Mouse (Mus musculus): ENCODE measurements around the gene Syvn1.

Syvn1 gene

DNA sequence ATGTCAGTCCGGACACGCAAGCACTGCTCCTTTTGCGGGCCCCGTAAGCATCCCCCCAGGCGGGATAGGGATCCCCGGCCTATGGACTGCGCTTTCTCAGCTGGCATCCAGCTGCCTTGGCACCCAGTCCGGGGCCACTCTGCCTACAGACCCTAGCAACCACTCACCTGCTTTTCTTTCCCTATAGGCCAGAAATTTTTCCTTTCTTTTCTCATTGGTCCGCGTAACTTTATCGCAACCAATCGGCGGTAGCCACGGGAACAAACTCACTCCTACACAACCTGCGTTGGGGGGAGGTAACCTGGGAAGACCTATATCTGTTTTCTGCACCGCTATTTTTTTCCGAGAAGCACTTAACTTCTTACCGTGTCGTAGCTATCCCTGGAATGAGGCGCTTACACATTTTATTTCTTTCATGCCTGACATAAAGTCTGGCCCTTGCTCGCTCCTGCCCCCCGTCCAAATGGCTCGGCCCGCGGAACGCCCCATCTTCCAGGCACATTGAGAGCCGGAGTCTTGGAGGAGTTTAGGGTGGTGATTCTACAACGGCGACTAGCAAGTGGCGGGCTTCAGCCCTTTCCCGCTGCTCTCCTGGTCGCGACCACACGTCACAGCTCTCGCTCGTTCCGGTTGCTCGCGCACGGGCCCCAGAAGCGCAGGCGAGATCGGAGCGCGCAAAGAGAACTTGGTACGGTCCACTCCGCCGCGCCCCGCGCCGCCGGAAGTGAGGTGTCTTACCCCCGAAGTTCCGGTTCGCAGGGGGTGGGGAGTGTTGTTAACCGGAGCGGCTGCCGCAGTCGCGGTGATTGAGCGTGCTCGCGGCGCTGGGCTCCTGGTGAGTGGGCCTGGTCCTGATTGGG, at the start of gene Syvn1:
Gene Syvn1 (plus strand): TSS at position 283 of the 860 bp plus-strand sequence.
- peak; percentile 88 for DNase-seq

DNA sequence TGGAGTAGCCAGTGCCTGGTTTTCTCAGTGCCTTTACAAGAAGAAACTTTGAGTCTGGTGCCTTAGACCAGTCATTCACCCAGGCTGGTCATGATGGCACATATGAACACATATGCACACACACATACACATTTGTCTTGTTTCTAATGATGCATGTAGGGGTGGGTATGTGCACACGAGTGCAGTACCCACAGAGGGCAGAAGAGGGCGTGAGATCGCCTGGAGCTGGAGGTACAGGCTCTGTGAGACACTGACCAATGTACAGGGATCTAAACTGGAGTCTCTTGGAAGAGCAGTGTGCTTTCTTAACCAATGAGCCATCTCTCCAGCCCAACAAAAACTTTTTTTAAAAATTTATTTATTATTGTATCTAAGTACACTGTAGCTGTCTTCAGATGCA, 48.2 kb upstream of the Syvn1 start:
- DNase-seq: no peak

DNA sequence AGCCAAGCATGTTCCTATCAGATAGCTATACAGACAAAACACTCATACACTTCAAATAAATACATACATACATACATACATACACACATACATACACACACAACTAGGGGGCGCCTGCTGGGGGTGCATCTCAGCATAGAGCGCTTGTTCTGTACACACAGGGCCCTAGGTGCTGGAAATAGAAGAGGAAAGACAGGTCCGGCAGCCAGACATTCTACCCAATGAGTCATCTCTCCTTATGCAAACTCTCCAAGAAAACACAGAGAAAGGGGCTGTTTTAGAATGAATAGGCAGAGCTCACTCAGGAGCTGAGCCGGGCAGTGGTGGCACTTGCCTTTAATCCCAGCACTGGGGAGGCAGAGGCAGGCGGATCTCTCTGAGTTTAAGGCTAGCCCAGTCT, 46.4 kb upstream of the Syvn1 start:
- DNase-seq: no peak

DNA sequence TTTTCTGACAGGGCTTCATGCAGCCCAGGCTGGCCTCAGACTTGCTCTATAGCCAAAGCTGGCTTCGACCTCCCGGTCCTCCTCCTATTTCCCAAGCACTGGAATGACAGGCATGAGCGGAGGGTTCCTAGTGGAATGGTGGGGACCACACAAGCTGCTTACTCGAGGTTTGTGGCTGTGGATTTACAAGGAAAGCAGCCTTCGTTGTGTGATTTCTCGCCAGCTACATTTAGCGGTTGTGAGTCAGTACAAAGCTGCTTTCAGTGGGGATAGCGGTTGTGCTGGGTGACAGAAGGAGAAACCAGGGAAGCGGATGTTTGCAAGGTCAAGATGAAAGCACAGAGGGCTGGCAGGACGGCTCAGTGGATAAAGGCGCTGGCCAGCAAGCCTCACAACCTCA, 40.8 kb upstream of the Syvn1 start:
- no peak for DNase-seq

DNA sequence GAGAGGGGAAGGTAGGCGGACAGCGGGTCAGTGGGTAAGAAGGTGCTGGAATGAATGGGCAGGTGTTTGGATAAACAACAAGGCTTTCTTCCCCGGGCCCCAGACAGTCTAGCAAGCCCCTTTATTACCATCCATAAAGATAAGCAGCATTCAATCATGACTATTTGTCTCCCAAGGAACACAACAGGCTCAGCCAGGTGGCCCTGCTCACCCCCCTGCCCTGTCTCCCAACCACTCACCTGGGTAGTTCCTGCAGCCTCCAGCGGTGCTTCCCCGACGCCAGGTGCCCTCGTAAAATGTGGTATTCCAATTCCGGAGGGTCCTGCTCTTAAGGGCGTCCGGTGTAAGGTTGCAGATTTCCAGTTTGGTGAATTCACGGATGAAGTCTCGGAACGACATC, 39.4 kb upstream of the Syvn1 start:
- no peak for DNase-seq

DNA sequence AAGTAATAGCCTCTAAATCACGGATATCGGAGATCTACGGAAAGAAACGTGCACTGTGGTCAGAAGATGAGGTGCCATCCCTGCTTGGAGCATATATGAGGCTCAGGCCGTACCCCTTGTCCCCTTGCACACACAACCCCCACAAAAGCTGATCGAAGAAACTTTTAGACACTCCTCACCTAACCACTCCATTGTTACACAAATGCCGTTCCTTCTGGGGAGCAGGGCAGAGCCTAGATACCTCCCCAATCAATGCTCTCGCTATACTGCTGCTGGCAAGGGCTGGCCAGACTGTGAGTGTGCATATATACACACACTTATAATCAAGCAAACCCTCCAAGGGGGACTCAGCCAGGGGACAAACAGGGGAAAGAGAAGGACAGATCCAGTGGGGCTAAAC, 37.2 kb upstream of the Syvn1 start:
- DNase-seq: no peak

DNA sequence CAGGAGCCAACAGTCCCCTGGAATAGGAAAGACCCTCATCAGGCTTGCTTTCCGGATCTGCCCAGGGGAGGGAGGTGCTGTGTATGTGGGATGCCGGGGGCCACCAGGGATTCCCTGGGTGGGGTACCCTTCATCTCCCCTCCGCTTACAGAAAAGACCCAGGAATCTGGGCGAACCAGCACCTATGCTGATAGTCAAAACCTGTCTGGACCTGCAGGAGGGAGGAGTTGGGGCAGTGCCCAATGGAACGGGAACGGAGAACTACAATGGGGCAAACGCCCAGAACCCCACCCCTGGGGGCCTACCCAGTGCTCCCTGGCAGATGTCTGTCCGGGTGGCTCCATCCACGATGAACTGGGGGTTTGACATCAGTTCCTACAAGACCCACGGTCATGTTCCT, 32.7 kb upstream of the Syvn1 start:
- no peak for DNase-seq

DNA sequence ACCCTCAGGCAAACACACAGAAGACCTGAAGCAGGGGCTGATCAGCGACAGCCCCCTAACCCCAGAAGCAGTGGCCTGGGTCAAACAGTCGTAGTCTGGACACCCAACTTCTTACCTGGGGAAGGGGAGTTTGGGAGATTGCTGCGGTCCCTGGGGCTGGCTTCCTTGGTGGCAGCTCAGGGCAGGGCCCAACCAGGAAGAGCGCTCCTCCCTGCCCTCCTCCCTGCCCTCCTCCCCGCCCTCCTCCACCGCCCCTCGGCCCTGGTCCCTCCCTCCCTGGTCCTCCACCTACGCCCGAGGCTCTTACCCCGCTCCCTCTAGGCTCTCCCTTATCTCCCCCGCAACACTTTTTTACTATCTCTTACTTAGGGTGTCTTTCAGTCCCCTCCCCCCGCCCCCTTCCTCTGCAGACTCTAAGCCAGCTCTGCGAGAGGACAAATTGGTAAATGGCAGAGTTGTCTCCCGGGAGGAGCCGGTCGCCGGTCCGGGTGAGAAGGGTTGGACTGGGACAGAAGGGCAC, 31.3 kb upstream of the Syvn1 start:
- DNase-seq: peak; percentile 60

DNA sequence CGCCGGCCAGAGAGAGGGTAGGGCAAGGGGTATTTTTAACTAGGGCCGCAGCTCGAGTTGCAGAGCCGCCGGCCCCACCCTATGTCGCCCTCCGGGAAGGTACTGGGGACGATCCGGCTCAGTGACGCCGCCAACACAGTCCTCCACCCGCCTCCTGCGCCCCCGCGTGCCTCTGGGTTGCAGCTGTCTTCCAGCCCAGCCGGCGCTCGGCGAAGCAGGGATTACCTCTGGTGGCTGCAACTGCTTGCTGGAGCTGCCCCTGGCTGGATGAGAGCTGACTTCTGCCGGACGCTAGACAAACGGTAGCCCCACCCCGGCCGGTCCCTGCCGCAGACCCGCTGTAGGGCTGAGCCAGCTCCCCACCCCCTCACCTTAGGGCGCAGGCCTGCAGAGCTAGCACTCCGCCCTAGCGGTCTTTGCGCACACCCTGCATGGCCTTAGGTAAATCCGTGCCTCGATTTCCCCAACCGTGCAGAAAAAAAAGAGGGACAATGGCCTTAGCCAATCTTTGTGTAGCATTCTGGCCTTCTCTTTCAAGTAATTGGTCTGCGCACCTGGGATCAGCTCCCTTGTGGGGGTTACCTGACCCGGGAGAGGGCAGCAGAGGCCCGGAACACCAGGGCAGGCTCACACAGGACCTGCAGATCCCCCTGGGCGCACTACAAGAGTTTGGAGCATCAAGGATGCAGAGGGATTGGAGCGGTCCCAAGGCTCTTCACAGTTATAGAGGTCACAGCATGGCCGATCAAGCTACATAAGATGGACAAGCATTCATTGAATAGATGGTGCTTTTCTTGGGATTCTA, 30.7 kb upstream of the Syvn1 start, which contains the start of gene Capn1:
Gene Capn1 (minus strand): TSS at position 387 of the 805 bp plus-strand sequence.
- DNase-seq: peak; percentile 77

DNA sequence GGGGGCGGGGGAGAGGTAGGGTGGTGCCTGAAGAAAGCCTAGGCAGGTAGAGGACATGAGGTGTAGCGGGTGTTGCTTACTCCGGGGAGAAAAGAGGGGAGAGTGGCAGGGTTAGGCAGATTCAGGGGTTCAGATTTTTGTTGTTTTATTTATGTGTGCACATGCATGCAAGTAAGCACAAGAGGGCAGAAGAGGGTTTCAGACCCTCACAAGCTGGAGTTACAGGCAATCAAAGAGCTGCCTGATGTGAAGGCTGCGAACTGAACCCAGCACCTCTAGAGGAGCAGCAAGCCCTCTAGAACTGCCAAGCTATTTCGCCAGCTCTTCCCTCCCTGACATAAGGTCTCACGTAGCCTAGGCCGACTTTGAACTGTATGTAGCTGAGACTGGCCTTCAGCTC, 29.8 kb upstream of the Syvn1 start:
- no peak for DNase-seq

DNA sequence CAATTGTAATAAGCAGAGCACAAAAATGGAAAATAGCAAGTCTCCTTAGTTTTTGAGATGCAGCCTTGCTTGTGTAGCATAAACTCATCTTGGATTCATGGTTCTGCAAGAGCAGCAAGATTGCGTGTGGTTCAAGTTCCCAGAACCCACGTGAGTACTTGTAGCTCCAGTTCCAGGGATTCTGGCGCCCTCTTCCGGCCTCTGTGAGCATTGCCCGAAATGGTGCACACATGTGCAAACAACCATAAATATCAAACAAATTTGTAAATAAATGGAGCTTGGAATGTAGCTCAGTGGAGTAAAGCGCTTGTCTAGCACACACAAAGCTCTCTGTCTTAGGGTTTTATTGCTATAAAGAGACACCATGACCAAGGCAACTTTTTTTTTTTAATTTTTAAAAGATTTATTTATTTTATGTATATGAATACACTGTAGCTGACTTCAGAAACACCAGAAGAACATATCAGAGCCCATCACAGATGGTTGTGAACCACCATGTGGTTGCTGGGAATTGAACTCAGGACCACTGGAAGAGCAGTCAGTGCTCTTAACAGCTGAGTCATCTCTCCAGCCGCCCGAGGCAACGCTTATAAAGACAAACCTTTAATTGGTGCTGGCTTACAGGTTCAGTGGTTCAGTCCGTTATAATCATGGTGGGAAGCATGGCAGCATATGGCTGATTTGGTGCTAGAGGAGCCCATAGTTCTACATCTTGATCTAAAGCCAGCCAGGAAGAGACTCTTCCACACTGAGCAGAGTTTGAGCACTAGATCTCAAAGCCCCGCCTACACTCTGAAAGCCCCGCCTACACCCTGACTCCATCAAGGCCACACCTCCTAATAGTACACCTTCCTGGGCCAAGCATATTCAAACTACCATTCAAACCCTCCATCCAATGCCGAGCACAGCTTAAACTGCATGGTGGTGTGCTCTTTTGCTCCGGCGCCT, 28.0 kb upstream of the Syvn1 start:
- DNase-seq: peak; percentile 94

DNA sequence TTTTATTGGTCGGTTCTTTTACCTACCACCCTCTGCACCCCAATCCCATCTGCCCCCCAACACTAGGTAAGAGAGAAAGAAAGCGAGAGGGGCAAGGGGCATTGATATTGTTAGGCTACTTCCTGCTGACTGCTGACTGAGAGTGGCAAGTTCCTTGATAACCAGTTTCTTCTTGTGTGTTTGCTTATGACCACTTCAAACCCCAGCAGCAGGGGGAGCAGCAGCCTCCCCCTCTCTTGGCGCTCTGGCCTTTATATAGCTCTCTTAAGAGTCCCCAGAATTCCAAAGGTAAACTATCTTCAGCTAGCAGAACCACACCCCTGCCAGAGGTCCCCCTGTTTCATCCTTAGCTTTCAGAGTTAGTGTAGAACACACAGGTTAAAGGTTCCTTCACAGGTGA, 26.1 kb upstream of the Syvn1 start:
- DNase-seq: no peak

DNA sequence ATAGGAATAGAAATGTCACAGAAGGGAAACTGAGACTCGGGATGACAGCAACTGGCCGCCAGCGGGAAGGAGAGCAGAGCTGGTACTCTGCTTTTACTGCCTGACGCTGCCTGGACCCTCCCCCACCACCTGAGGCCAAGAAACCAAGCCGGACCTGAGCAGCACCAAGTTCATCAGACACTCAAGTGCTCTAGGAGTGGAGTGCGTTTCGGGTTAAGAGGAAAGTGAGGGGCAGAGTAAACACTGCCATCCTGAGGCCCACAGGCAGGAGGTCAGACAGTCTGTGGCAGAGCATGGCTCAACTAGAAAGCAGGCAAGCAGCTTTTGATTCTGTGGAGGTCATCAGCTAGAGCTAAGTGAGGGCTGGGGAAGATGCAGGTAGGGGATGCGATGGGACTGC, 23.3 kb upstream of the Syvn1 start:
- no peak for DNase-seq

DNA sequence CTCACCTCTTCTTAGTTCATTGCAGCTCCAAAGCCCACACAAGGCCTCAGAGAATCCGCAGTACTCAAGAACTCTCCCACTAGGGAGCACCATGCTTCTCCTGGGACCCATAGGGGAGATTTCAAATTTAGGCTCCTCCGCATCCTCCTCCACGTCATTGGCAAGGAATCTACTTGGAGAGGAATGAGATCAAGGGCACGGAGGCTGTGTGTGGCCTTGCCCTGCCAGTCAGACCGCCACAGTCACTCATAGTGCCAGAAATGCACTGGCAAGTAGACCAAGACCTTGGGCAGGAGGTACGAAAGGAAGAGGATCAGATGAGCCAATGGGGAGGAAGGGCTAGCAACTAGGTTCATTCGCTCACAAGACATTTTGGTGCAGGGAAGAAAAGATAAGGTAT, 22.4 kb upstream of the Syvn1 start:
- DNase-seq: no peak

DNA sequence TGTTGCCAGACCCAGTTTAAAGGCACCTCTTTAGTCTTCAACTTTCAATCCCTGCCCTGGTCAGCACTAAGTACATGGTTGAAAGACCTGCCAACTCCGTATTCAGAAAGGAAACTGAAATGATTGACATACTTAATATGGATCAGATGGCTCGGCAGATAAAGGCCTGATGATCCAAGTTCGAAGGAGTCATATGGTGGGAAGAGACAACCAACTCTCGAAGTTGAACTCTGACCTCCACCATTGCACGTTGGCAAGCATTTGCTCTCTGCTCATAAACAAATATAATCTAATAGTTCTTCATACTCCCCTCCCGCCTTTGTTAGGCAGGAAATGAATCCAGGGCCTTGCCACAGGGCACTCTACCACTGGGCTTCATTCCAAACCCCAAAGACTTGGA, 17.4 kb upstream of the Syvn1 start:
- DNase-seq: peak; percentile 23

DNA sequence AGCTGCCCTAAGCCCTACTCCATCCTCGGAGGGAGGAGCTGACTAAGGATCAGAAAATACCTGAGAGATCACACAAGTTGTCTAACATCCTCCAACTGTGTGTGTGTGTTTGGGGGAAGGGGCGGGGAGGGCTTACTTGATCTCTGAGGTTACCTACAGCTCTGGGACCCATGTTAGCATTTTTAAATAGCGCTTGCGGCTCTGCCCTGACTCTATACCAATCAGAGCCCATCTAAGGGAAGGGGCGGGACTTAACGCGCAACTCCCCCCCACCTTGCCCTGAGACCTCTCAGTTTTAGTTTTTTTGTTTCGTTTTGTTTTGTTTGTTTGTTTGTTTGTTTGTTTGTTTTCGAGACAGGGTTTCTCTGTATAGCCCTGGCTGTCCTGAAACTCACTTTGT, 16.9 kb upstream of the Syvn1 start:
- DNase-seq: no peak

DNA sequence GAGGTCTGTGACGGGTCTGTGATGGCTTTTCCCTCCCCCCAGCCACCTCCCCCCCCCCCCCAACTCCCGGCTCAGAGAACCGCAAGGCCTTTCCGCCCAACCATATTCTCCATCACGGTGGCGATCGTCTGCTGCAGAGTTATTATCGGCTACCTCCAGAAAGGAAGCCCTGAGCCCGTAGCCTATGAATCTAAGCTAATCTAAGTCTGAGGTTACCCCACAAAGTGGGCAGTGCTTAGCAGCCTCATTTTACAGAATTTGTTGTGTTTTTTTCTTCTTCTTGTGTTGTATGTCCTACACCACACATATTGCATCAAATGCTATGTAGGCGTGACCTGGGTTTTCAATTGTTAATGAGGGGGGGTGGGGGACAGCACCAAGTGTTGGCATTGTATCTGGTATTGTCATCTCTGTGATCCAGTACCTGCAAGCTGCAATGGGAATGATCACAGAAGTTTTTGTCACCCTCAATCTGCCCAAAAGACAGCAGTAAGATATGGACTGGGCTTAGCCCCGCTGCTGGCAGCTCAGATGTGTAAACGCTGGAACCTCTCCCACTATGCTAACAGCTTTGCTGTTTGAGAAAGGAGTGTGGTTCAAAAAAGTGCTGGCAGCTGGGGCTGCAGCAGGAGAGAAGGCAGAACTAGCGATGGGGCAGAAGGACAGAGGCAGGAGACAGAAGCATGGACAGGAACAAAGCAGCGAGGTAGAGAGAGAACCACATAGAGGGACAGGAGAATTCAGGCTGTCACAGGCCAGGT, 15.7 kb upstream of the Syvn1 start:
- no peak for DNase-seq

DNA sequence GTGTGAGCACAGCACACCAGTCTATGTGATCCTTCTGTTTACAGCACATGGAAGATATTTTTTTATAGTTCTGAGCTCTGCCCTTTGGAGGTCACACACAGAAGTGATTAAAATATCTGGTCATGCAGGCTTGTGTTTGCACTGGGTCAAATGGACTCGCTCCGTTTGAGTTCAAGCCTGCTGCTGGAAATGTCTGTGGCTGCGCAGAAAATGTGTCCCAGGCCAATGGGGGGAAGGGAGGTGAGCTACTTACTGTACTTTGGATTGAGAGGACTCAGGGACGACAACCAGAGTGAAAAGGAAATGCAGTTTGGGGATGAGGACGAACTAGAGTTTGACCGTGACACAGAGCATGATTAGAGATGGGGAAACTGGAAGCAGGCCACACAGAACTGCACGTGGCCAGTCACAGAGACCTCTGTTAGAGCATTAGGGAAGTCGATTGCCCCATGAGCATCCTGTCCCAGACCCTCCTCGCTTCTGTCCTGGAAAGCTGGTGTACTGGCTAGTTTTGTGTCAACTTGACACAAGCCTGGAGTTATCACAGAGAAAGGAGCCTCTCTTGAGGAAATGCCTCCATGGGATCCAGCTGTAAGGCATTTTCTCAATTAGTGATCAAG, 10.3 kb upstream of the Syvn1 start:
- DNase-seq: no peak

DNA sequence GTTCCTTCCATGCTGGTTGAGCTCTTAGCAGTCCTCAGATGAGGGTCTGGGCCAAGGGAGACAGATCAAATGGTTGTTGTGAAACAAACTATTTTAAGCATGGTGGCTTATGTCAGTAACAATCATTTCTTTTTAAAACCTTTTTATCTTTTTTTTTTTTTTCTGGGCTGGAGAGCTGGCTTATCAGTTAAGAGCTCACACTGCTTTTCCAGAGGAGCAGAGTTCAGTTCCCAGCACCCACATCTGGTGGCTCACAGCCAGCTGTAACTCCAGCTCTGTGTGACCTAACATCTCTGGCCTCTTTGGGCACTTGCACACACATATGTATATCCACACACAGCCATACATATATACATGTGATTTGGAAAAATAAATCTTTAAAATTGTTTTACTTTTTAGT, 8.7 kb upstream of the Syvn1 start:
- DNase-seq: no peak

DNA sequence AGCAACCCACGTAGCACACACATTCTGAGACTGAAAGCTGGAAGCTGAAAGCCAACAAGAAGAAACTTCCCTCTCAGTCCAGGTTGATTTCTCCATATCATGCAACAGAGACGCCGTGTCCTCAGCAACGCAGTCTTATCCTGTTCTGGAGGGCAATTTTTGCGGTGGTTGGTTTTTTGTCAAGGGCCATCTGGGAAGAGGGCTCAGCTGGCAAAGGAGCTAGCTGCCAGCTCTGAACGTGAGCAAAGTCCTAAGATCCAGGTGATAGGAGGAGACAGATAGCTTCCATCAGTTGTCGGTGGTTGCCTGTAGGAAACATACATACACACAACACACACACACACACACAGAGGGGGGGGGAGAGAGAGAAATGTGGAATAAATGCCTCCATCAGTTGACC, 8.1 kb upstream of the Syvn1 start:
- DNase-seq: no peak

DNA sequence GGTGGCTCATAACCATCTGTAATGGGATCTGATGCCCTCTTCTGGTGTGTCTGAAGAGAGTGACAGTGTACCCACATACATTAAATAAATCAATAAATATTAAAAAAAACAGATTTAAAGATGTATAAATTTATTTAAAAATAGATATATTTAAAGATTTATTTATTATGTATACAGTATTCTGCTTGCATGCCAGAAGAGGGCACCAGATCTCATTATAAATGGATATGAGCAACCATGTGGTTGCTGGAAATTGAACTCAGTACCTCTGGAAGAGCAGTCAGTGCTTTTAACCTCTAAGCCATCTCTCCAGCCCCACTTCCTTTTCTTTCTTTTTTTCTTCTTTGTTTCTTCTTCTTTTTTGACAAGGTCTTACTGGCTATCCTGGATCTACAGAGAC, 6.4 kb upstream of the Syvn1 start:
- DNase-seq: no peak

DNA sequence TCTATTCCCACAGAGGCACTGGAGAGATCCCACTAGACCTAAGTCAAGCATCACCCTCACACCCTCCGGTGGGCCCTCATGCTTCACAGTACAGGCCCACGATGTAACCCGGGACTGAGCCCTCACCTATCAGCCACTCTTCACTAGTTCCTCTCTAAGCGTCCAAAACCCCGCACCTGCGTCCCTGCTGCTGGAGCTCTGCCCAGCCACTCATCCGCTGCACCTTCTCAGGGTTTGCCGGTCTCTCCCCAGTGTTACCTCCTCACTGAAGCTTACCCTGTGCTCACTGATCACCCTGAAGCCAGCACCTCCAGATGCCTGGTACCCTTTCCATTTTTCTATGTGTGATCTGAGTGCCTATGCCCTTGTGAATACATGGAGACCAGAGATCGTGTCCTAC, 4.1 kb upstream of the Syvn1 start:
- no peak for DNase-seq
